Mouse (Mus musculus): Measurements from ENCODE around the gene Kcnt2. TPM values are rescaled to one million over a fixed set of nuclear protein-coding genes. Genes with fewer than 3 reads are reported as not detected.
A peak's percentile ranks its signal among the peaks of the same experiment; 100 is the strongest.

Kcnt2 gene
- polyA plus RNA-seq, 2 experiments, result 2.2 to 2.3 TPM

DNA sequence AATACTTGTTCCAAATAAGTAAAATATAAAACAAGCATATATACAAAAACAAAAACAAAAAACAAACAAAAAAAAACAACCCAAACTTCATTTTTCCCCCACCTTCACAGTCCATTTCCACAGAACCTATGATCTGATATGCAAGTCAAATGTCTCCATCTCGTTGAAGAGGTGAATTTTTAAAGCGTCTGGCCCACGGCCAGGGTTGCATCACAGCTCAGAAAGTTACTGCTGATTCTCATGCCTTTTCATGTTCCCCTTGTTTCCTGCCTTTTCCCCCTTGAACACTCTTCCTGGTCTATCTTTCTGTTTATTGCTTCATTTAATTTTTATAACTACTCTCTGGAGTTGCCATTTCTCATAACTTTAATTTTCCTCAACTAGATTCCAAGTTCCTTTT lies 18.7 kb downstream of the Kcnt2 start:
- no peak for TF ChIP-seq POLR2A (IDR thresholded peaks at IDR 0.05; ENCODE audit: borderline replicate concordance, extremely low read depth, insufficient read depth, insufficient read length)
- peak; percentile 25 for DNase-seq (ENCODE audit: low spot score)
- H3K36me3 ChIP-seq (ENCODE audit: control insufficient read depth, insufficient read depth, low read length), result no peaks in the 10 kb centered on the region
- no peak overlapping the region for H3K27ac ChIP-seq (replicated peaks; ENCODE audit: low read depth, low read length)
- ATAC-seq (ENCODE audit: low FRiP score, low read depth), result no peak
- no peak overlapping the region for H3K9ac ChIP-seq (ENCODE audit: low read depth, low read length, severe bottlenecking)
- H3K27me3 ChIP-seq (ENCODE audit: control insufficient read depth, insufficient read depth, low read length), result no peaks in the 10 kb centered on the region
- H3K4me1 ChIP-seq (ENCODE audit: control insufficient read depth, insufficient read depth, low read length), result peaks cover 4% of the 10 kb centered on the region; the same call in 1 of the 2 replicates
- H3K4me3 ChIP-seq (replicated peaks; ENCODE audit: low read length), result no peak overlapping the region
- 50% methylated on average over 3 of the region's 3 CpGs for WGBS
- no peaks in the 10 kb centered on the region for H3K9me3 ChIP-seq (ENCODE audit: control insufficient read depth, low read length)
- no peak overlapping the region for H3K4me2 ChIP-seq (replicated peaks; ENCODE audit: low read depth, low read length, severe bottlenecking)

DNA sequence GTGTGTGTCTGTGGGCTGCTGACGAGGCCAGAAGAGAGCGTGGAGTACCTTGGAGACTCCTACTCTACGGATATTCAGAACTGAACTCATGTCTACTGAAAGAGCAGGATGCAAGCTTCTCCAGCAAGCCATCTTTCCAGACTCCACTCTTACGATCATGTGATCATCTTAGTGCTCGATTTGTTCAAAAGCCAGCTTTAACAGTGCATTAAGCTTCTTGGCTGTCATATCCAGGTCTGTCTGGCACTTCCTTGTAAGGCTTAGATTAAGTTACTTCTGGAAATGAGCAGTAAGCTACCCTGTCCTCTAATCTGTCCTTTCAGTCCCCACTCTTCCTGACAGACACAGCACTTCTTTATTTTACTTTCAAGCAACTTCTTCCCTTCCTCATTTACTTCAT lies 20.1 kb downstream of the Kcnt2 start:
- whole genome bisulfite sequencing, result 78% methylated on average over 5 of the region's 5 CpGs
- no peak overlapping the region for H3K4me2 ChIP-seq (replicated peaks; ENCODE audit: low read depth, low read length, severe bottlenecking)
- H3K9me3 ChIP-seq (ENCODE audit: control insufficient read depth, low read length), result no peaks in the 10 kb centered on the region
- no peak for DNase-seq (ENCODE audit: low spot score)
- no peak for TF ChIP-seq POLR2A (IDR thresholded peaks at IDR 0.05; ENCODE audit: borderline replicate concordance, extremely low read depth, insufficient read depth, insufficient read length)
- ATAC-seq (ENCODE audit: low FRiP score, low read depth), result no peak
- H3K27ac ChIP-seq (replicated peaks; ENCODE audit: low read depth, low read length), result no peak overlapping the region
- H3K4me1 ChIP-seq (ENCODE audit: control insufficient read depth, insufficient read depth, low read length), result peaks cover 4% of the 10 kb centered on the region; the same call in 1 of the 2 replicates
- no peaks in the 10 kb centered on the region for H3K36me3 ChIP-seq (ENCODE audit: control insufficient read depth, insufficient read depth, low read length)
- no peak overlapping the region for H3K9ac ChIP-seq (ENCODE audit: low read depth, low read length, severe bottlenecking)
- no peak overlapping the region for H3K4me3 ChIP-seq (replicated peaks; ENCODE audit: low read length)
- H3K27me3 ChIP-seq (ENCODE audit: control insufficient read depth, insufficient read depth, low read length), result no peaks in the 10 kb centered on the region

DNA sequence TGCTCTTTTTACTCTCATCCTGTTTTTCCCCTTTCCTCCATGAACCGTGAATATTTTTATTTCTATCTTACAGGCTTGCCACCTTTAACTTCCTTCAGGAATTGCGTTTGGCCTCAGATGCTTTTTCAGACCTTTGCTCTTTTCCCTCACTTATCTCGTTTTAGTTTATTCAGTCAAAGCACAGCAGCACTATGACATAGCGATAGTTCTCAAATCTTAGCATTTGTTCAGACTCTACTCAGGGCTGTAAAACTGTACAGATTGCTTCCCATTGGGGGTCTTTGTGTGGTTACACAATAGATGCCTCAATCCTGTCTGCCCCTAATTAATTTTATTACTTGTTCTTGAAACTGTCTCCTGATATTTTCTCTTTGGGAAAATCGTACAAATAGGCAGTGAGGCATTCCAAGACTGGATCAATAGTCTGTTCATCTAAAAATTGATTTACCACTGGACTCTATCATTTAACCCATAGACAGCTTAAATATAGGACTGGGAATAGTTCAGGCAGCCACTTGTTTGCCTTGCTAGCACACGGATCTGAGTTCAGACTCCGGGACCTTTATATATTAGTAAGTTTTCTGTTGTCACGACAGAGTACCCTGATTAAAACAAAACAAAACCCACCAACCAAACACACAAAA lies 20.8 kb downstream of the Kcnt2 start:
- no peak for DNase-seq (ENCODE audit: low spot score)
- no peak overlapping the region for H3K4me2 ChIP-seq (replicated peaks; ENCODE audit: low read depth, low read length, severe bottlenecking)
- H3K9ac ChIP-seq (ENCODE audit: low read depth, low read length, severe bottlenecking), result no peak overlapping the region
- 54% methylated on average over 8 of the region's 8 CpGs for WGBS
- peaks cover 4% of the 10 kb centered on the region; the same call in 1 of the 2 replicates for H3K4me1 ChIP-seq (ENCODE audit: control insufficient read depth, insufficient read depth, low read length)
- H3K27ac ChIP-seq (replicated peaks; ENCODE audit: low read depth, low read length), result no peak overlapping the region
- no peak overlapping the region for H3K4me3 ChIP-seq (replicated peaks; ENCODE audit: low read length)
- no peaks in the 10 kb centered on the region for H3K36me3 ChIP-seq (ENCODE audit: control insufficient read depth, insufficient read depth, low read length)
- no peak for TF ChIP-seq POLR2A (IDR thresholded peaks at IDR 0.05; ENCODE audit: borderline replicate concordance, extremely low read depth, insufficient read depth, insufficient read length)
- no peaks in the 10 kb centered on the region for H3K27me3 ChIP-seq (ENCODE audit: control insufficient read depth, insufficient read depth, low read length)
- no peak for ATAC-seq (ENCODE audit: low FRiP score, low read depth)
- no peaks in the 10 kb centered on the region for H3K9me3 ChIP-seq (ENCODE audit: control insufficient read depth, low read length)

DNA sequence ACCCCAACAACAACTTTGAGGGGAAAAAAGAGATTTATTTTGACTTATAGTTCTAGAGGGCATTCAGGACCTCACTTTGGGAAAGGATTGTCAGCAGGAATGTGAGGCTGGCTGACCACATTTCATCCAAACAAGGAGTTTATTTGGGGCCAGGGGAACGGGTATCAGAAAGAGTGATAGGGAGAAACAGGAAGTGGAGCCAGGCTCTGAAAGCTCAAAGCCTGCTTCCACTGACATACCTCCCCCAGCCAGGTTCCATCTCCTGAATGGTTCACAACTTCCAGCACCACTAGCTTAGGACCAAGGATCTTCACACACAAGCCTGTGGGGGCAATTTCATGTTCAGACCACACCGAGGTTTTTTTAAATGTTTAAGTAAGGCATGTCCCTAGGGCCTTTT lies 21.3 kb downstream of the Kcnt2 start:
- Histone ChIP-seq H3K27me3 (ENCODE audit: control insufficient read depth, insufficient read depth, low read length) (no peaks in the 10 kb centered on the region), H3K4me3 (replicated peaks; ENCODE audit: low read length) (no peak overlapping the region), H3K9me3 (ENCODE audit: control insufficient read depth, low read length) (no peaks in the 10 kb centered on the region), H3K4me1 (ENCODE audit: control insufficient read depth, insufficient read depth, low read length) (peaks cover 4% of the 10 kb centered on the region; the same call in 1 of the 2 replicates), H3K4me2 (replicated peaks; ENCODE audit: low read depth, low read length, severe bottlenecking) (no peak overlapping the region), H3K36me3 (ENCODE audit: control insufficient read depth, insufficient read depth, low read length) (no peaks in the 10 kb centered on the region), H3K27ac (replicated peaks; ENCODE audit: low read depth, low read length) (no peak overlapping the region), H3K9ac (ENCODE audit: low read depth, low read length, severe bottlenecking) (no peak overlapping the region)
- DNase-seq (ENCODE audit: low spot score), result no peak
- ATAC-seq (ENCODE audit: low FRiP score, low read depth), result no peak
- WGBS, result 47% methylated on average over 2 of the region's 2 CpGs
- no peak for TF ChIP-seq POLR2A (IDR thresholded peaks at IDR 0.05; ENCODE audit: borderline replicate concordance, extremely low read depth, insufficient read depth, insufficient read length)

DNA sequence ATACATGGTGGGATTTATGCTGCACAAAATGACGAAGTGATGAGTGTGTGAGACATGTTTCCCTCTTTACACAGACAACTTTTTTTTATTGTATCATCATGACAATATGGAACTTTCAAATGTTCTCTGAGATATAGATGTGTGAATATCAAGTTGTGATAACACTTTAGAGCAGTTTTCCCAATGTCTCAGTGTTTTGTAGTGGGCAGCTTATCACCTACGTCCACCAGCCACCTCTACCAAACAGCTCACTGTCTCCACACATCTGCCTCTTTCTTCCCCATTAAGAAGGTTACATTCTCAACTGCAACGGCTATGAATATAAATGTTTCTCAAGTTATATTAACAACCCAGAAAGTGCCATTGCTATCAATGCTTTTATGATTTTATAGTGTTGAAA lies 27.7 kb downstream of the Kcnt2 start:
- TF ChIP-seq POLR2A (IDR thresholded peaks at IDR 0.05; ENCODE audit: borderline replicate concordance, extremely low read depth, insufficient read depth, insufficient read length), result no peak
- DNase-seq (ENCODE audit: low spot score), result no peak
- no peak overlapping the region for H3K27ac ChIP-seq (replicated peaks; ENCODE audit: low read depth, low read length)
- no peaks in the 10 kb centered on the region for H3K9me3 ChIP-seq (ENCODE audit: control insufficient read depth, low read length)
- H3K4me1 ChIP-seq (ENCODE audit: control insufficient read depth, insufficient read depth, low read length), result no peaks in the 10 kb centered on the region
- H3K4me2 ChIP-seq (replicated peaks; ENCODE audit: low read depth, low read length, severe bottlenecking), result no peak overlapping the region
- WGBS, result 58% methylated on average over 3 of the region's 3 CpGs
- no peaks in the 10 kb centered on the region for H3K36me3 ChIP-seq (ENCODE audit: control insufficient read depth, insufficient read depth, low read length)
- no peak for ATAC-seq (ENCODE audit: low FRiP score, low read depth)
- H3K9ac ChIP-seq (ENCODE audit: low read depth, low read length, severe bottlenecking), result no peak overlapping the region
- H3K27me3 ChIP-seq (ENCODE audit: control insufficient read depth, insufficient read depth, low read length), result no peaks in the 10 kb centered on the region
- no peak overlapping the region for H3K4me3 ChIP-seq (replicated peaks; ENCODE audit: low read length)
